Mouse (Mus musculus) bone marrow macrophage, adult 2 months (primary cell): Measurements from ENCODE around the gene Slc25a41.

Experiments
- CTCF ChIP-seq: IDR thresholded peaks from 2 replicates; pipeline ENCODE4 v1.5.1; 2012; ENCODE audit warnings: low read depth, mild to moderate bottlenecking, low read length, moderate library complexity
- POLR2A ChIP-seq: IDR thresholded peaks from 2 replicates; pipeline ENCODE4 v1.6.1; 2012; ENCODE audit warnings: mild to moderate bottlenecking, low read depth, low read length, borderline replicate concordance

- TF ChIP-seq CTCF (no peak), POLR2A (no peak)
Measured at GRCm38 (mm10) chr17:57012245-57012795, 29.1 kb downstream of the Slc25a41 start.
